In genomic region chr16:70353058-70353457, GRCm38 (mm10) we compare ENCODE assay signal across 8 mouse cellular contexts. TPM values are rescaled to one million over a fixed set of nuclear protein-coding genes. Genes with fewer than 3 reads are reported as not detected.
A peak's percentile ranks its signal among the peaks of the same experiment; 100 is the strongest.
DNase-seq lines count a peak whose midpoint lies in the region; ATAC-seq lines count a peak whose summit lies in the region.

No protein-coding gene starts in this region.

- no peak overlapping the region for H3K27ac ChIP-seq in embryonic facial prominence, embryonic 14.5 days (replicated peaks; ENCODE audit: low read depth, low read length)

- H3K9ac ChIP-seq in embryonic facial prominence, embryonic 14.5 days (ENCODE audit: low read depth, low read length) = no peak overlapping the region

- no peak for ATAC-seq in embryonic facial prominence, embryonic 14.5 days (ENCODE audit: low read depth)

- H3K4me2 ChIP-seq in embryonic facial prominence, embryonic 14.5 days (ENCODE audit: low read depth, low read length) = no peak overlapping the region

- DNase-seq in urinary bladder, postnatal 14 days (ENCODE audit: low spot score) = peak; percentile 29
- DNase-seq in urinary bladder, adult 2 months (ENCODE audit: low spot score) = no peak
- peak; percentile 40 for DNase-seq in embryonic facial prominence, embryonic 14.5 days (ENCODE audit: low spot score)
- peak; percentile 88 for DNase-seq in kidney, adult 11 months
- DNase-seq in lung, postnatal 4 days = peak; percentile 34 to 60
- DNase-seq in thymus, postnatal 36 days = no peak
- DNase-seq in cerebellum, adult 11-12 months = no peak
- DNase-seq in frontal cortex, postnatal 25 days (ENCODE audit: low spot score in 2 of 2) = no peak

- H3K4me1 ChIP-seq in embryonic facial prominence, embryonic 14.5 days (ENCODE audit: control insufficient read depth, insufficient read depth, low read length) = no peaks in the 10 kb centered on the region

- WGBS in embryonic facial prominence, embryonic 14.5 days = 23% methylated on average over 2 of the region's 2 CpGs

- no peaks in the 10 kb centered on the region for H3K9me3 ChIP-seq in embryonic facial prominence, embryonic 14.5 days (ENCODE audit: control insufficient read depth, low read length)

- H3K27me3 ChIP-seq in embryonic facial prominence, embryonic 14.5 days (replicated peaks; ENCODE audit: control insufficient read depth, insufficient read depth, low read length) = no peaks in the 10 kb centered on the region

- no peak overlapping the region for H3K4me3 ChIP-seq in embryonic facial prominence, embryonic 14.5 days (ENCODE audit: low read depth, low read length)

- no peaks in the 10 kb centered on the region for H3K36me3 ChIP-seq in embryonic facial prominence, embryonic 14.5 days (ENCODE audit: control insufficient read depth, insufficient read depth, low read length)

RNA-seq across cellular contexts. Expression of gene Gbe1, which starts 39.3 kb away (rescaled TPM):
- polyA plus RNA-seq in urinary bladder, adult 2 months (2012; rRNA removed) = 26.8 and 29.1 TPM in 2 replicates
- 17.6 and 18.4 TPM in 2 replicates for polyA plus RNA-seq in embryonic facial prominence, embryonic 14.5 days (2014; fragmentation: Nextera tagmentation; extraction: Ambion mirVana)

Comparison
In these comparisons a context has a peak if more than half of its experiments do, and no peak if none do; other contexts are left out.
1. DNase-seq: peak in urinary bladder, postnatal 14 days (single experiment), embryonic facial prominence, embryonic 14.5 days (single experiment), kidney, adult 11 months (single experiment) and lung, postnatal 4 days (2 of 2); none in urinary bladder, adult 2 months (single experiment), thymus, postnatal 36 days (0 of 2), cerebellum, adult 11-12 months (single experiment) and frontal cortex, postnatal 25 days (0 of 2).